Mouse (Mus musculus): Measurements from ENCODE around the gene Zc3h14. TPM values are rescaled to one million over a fixed set of nuclear protein-coding genes. Genes with fewer than 3 reads are reported as not detected.
A peak's percentile ranks its signal among the peaks of the same experiment; 100 is the strongest.

Zc3h14 gene
- total RNA-seq (2015; ENCODE audit: low replicate concordance), result 50.4 and 53.4 TPM in 2 replicates
- 38.3 and 39.4 TPM in 2 replicates for total RNA-seq (2017; ENCODE audit: low replicate concordance)

GRCm38 (mm10) chr12:98746746-98747379 lies at the start of gene Zc3h14:
Gene Zc3h14, plus strand, starts transcription at chr12:98746964.
- ATAC-seq (replicated peaks; ENCODE audit: low FRiP score, poor library complexity, severe bottlenecking), result peak; percentile 91

- ATAC-seq (replicated peaks; ENCODE audit: low FRiP score, poor library complexity, severe bottlenecking), result no peak
Observed at GRCm38 (mm10) chr12:98697202-98697601, 49.6 kb upstream of the Zc3h14 start.

GRCm38 (mm10) chr12:98701564-98701963 lies 45.2 kb upstream of the Zc3h14 start:
- no peak for ATAC-seq (replicated peaks; ENCODE audit: low FRiP score, poor library complexity, severe bottlenecking)

GRCm38 (mm10) chr12:98703554-98703953 lies 43.2 kb upstream of the Zc3h14 start:
- no peak for ATAC-seq (replicated peaks; ENCODE audit: low FRiP score, poor library complexity, severe bottlenecking)

- ATAC-seq (replicated peaks; ENCODE audit: low FRiP score, poor library complexity, severe bottlenecking), result no peak
Observed at GRCm38 (mm10) chr12:98703961-98704360, 42.8 kb upstream of the Zc3h14 start.

- no peak for ATAC-seq (replicated peaks; ENCODE audit: low FRiP score, poor library complexity, severe bottlenecking)
Observed at GRCm38 (mm10) chr12:98712819-98713218, 33.9 kb upstream of the Zc3h14 start.

- ATAC-seq (replicated peaks; ENCODE audit: low FRiP score, poor library complexity, severe bottlenecking), result no peak
Observed at GRCm38 (mm10) chr12:98713621-98714103, 33.1 kb upstream of the Zc3h14 start.

- ATAC-seq (replicated peaks; ENCODE audit: low FRiP score, poor library complexity, severe bottlenecking), result no peak
Observed at GRCm38 (mm10) chr12:98714757-98715156, 32.0 kb upstream of the Zc3h14 start.

- no peak for ATAC-seq (replicated peaks; ENCODE audit: low FRiP score, poor library complexity, severe bottlenecking)
Observed at GRCm38 (mm10) chr12:98716142-98716541, 30.6 kb upstream of the Zc3h14 start.

- no peak for ATAC-seq (replicated peaks; ENCODE audit: low FRiP score, poor library complexity, severe bottlenecking)
Observed at GRCm38 (mm10) chr12:98720628-98721027, 26.1 kb upstream of the Zc3h14 start.

- no peak for ATAC-seq (replicated peaks; ENCODE audit: low FRiP score, poor library complexity, severe bottlenecking)
Observed at GRCm38 (mm10) chr12:98721030-98721429, 25.7 kb upstream of the Zc3h14 start.

- ATAC-seq (replicated peaks; ENCODE audit: low FRiP score, poor library complexity, severe bottlenecking), result no peak
Observed at GRCm38 (mm10) chr12:98724224-98724623, 22.5 kb upstream of the Zc3h14 start.

- no peak for ATAC-seq (replicated peaks; ENCODE audit: low FRiP score, poor library complexity, severe bottlenecking)
Observed at GRCm38 (mm10) chr12:98724976-98725375, 21.8 kb upstream of the Zc3h14 start.

- no peak for ATAC-seq (replicated peaks; ENCODE audit: low FRiP score, poor library complexity, severe bottlenecking)
Observed at GRCm38 (mm10) chr12:98726078-98726477, 20.7 kb upstream of the Zc3h14 start.

GRCm38 (mm10) chr12:98727186-98727585 lies 19.6 kb upstream of the Zc3h14 start:
- ATAC-seq (replicated peaks; ENCODE audit: low FRiP score, poor library complexity, severe bottlenecking), result no peak

- ATAC-seq (replicated peaks; ENCODE audit: low FRiP score, poor library complexity, severe bottlenecking), result no peak
Observed at GRCm38 (mm10) chr12:98730682-98731081, 16.1 kb upstream of the Zc3h14 start.

- no peak for ATAC-seq (replicated peaks; ENCODE audit: low FRiP score, poor library complexity, severe bottlenecking)
Observed at GRCm38 (mm10) chr12:98733165-98733564, 13.6 kb upstream of the Zc3h14 start.

- ATAC-seq (replicated peaks; ENCODE audit: low FRiP score, poor library complexity, severe bottlenecking), result no peak
Observed at GRCm38 (mm10) chr12:98733776-98734175, 13.0 kb upstream of the Zc3h14 start.

- peak; percentile 61 for ATAC-seq (replicated peaks; ENCODE audit: low FRiP score, poor library complexity, severe bottlenecking)
Observed at GRCm38 (mm10) chr12:98734246-98734879, 12.4 kb upstream of the Zc3h14 start.

GRCm38 (mm10) chr12:98734880-98735801 lies 11.6 kb upstream of the Zc3h14 start:
- ATAC-seq (replicated peaks; ENCODE audit: low FRiP score, poor library complexity, severe bottlenecking), result no peak
